Mouse (Mus musculus) kidney, postnatal 0 days (tissue): Measurements from ENCODE around the gene Gipc1. TPM values are rescaled to one million over a fixed set of nuclear protein-coding genes. Genes with fewer than 3 reads are reported as not detected.
A peak's percentile ranks its signal among the peaks of the same experiment; 100 is the strongest.

ENCODE experiments used
- ATAC-seq: fragments of 200-750 bp; cut with Nextera tagmentation; replicated peaks from 2 replicates; pipeline ENCODE4 v1.8.0; 2017; ENCODE audit warnings: low read depth, moderate number of reproducible peaks, moderate TSS enrichment, moderate library complexity; ENCODE audit not compliant: low FRiP score
- DNase-seq: peaks from one replicate; pipeline ENCODE4 v3.0.0-alpha.2; 2016; ENCODE audit warnings: low spot score
- H3K27ac ChIP-seq: fragments of 300-500 bp; sonication (generic); 2 replicates; pipeline ENCODE4 v1.5.1; 2014; ENCODE audit warnings: mild to moderate bottlenecking
- H3K27me3 ChIP-seq: fragments of 300-500 bp; sonication (generic); 2 replicates; pipeline ENCODE4 v1.6.1; 2014; ENCODE audit warnings: low read length, mixed read lengths; ENCODE audit not compliant: insufficient read depth
- H3K36me3 ChIP-seq: fragments of 300-500 bp; sonication (generic); 2 replicates; pipeline ENCODE4 v1.6.1; 2014; ENCODE audit warnings: low read length, mixed read lengths; ENCODE audit not compliant: insufficient read depth
- H3K4me1 ChIP-seq: fragments of 300-500 bp; sonication (generic); replicated peaks from 2 replicates; pipeline ENCODE4 v1.6.1; 2014; ENCODE audit warnings: antibody characterized with exemption, low read length, mixed read lengths; ENCODE audit not compliant: insufficient read depth
- H3K4me2 ChIP-seq: fragments of 300-500 bp; sonication (generic); 2 replicates; pipeline ENCODE4 v1.6.1; 2014; ENCODE audit warnings: mild to moderate bottlenecking, low read length, moderate library complexity, mixed read lengths
- H3K4me3 ChIP-seq: fragments of 300-500 bp; sonication (generic); replicated peaks from 2 replicates; pipeline ENCODE4 v1.5.1; 2014; ENCODE audit warnings: low read depth, low read length
- H3K9ac ChIP-seq: fragments of 300-500 bp; sonication (generic); 2 replicates; pipeline ENCODE4 v1.6.1; 2014; ENCODE audit warnings: low read depth, low read length
- H3K9me3 ChIP-seq: fragments of 300-500 bp; sonication (generic); replicated peaks from 2 replicates; pipeline ENCODE4 v1.6.1; 2016; ENCODE audit warnings: low read length, inconsistent platforms, mixed read lengths
- CTCF ChIP-seq: IDR thresholded peaks from 2 replicates; pipeline ENCODE4 v1.5.1; 2016; ENCODE audit warnings: antibody characterized with exemption, low read depth, mild to moderate bottlenecking, moderate library complexity
- WGBS: fragments of 180-500 bp; shearing (Covaris S2); extraction: QIAGEN DNeasy Blood & Tissue Kit; methylation state at CpG from one replicate; pipeline ENCODE4 v1.1.7; 2014; 5-methylcytosine and 5-hydroxymethylcytosine counted together
- polyA plus RNA-seq: library from polyadenylated mRNA; unstranded; fragments of >200 nt; fragmentation: Nextera tagmentation; extraction: Ambion mirVana; gene quantifications from 2 replicates; pipeline ENCODE4 v1.2.1, GENCODE M21; 2015

Gipc1 gene
- polyA plus RNA-seq, 1 experiment from 2014 or later = 197 TPM

DNA sequence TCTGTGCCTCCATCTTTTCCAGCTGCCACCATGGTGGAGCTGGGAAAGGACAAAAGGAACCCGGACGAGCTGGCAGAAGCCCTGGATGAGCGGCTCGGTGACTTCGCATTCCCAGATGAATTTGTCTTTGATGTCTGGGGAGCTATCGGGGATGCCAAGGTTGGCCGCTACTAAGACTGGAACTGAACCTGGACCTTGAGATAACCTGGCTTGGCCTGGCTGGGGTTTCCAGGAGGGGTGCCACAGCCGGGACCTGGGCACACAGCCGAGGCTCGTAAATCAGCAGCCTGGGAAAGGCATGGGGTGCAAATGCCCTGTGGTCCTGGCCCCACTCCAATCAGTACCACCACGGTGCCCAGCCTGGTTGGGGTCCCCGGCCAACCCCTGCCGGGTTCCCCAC is 11.6 kb downstream of the Gipc1 start:
- no peaks in the 10 kb centered on the region for H3K36me3 ChIP-seq
- no peaks in the 10 kb centered on the region for H3K9me3 ChIP-seq
- ATAC-seq = no peak
- H3K4me2 ChIP-seq = no peak overlapping the region
- H3K4me1 ChIP-seq = peaks cover 60% of the 10 kb centered on the region
- DNase-seq = no peak
- 84% methylated on average over 13 of the region's 13 CpGs for WGBS
- H3K4me3 ChIP-seq = no peak overlapping the region
- TF ChIP-seq CTCF = no peak
- no peak overlapping the region for H3K9ac ChIP-seq
- peak overlapping the region; percentile 81 for H3K27ac ChIP-seq
- H3K27me3 ChIP-seq = no peaks in the 10 kb centered on the region

GRCm38 (mm10) chr8:83664931-83665625 is 12.6 kb downstream of the Gipc1 start:
- Histone ChIP-seq H3K36me3 (peaks cover 8% of the 10 kb centered on the region), H3K27me3 (no peaks in the 10 kb centered on the region), H3K4me1 (peaks cover 60% of the 10 kb centered on the region), H3K27ac (peak overlapping the region; percentile 76), H3K9ac (no peak overlapping the region), H3K4me3 (no peak overlapping the region), H3K9me3 (no peaks in the 10 kb centered on the region), H3K4me2 (no peak overlapping the region)
- DNase-seq (peak; percentile 85), ATAC-seq (no peak)
- TF ChIP-seq CTCF = no peak
- 21% methylated on average over 2 of the region's 2 CpGs for WGBS

- TF ChIP-seq CTCF = 0 out of 2 replicates have a peak, but pooled peaks have one; percentile 8
- H3K27ac ChIP-seq = peak within 1 kb of the TSS; percentile 76
- H3K4me3 ChIP-seq = no peak within 1 kb of the TSS; the same call in 1 of the 2 replicates
- H3K36me3 ChIP-seq = peaks cover 18% of the 10 kb centered on the region
- peak within 1 kb of the TSS; percentile 28 for H3K4me2 ChIP-seq
- H3K9me3 ChIP-seq = no peaks in the 10 kb centered on the region
- peak; percentile 27 for ATAC-seq
- peak within 1 kb of the TSS; percentile 51; the same call in 1 of the 2 replicates for H3K9ac ChIP-seq
- DNase-seq = peak; percentile 62
- 8% methylated on average over 14 of the region's 14 CpGs for WGBS
- no peaks in the 10 kb centered on the region for H3K27me3 ChIP-seq
- H3K4me1 ChIP-seq = peaks cover 50% of the 10 kb centered on the region
Measured at GRCm38 (mm10) chr8:83665969-83666865, 13.7 kb downstream of the Gipc1 start, which contains the start of gene Ptger1. TSS of gene Ptger1 (plus strand) at chr8:83666678.

- ATAC-seq (no peak), DNase-seq (no peak)
- no peak for TF ChIP-seq CTCF
- Histone ChIP-seq H3K36me3 (peaks cover 25% of the 10 kb centered on the region), H3K9ac (peak overlapping the region; percentile 51; the same call in 1 of the 2 replicates), H3K27ac (peak overlapping the region; percentile 76), H3K4me3 (no peak overlapping the region; the same call in 1 of the 2 replicates), H3K27me3 (no peaks in the 10 kb centered on the region), H3K4me2 (peak overlapping the region; percentile 28), H3K4me1 (peaks cover 44% of the 10 kb centered on the region), H3K9me3 (no peaks in the 10 kb centered on the region)
- WGBS = 88% methylated on average over 3 of the region's 3 CpGs
Measured at GRCm38 (mm10) chr8:83666866-83667234, 14.4 kb downstream of the Gipc1 start.

- H3K4me2 ChIP-seq = peak overlapping the region; percentile 28
Measured at GRCm38 (mm10) chr8:83667526-83667925, 15.0 kb downstream of the Gipc1 start.

More at GRCm38 (mm10) chr8:83667526-83667925, 15.0 kb downstream of the Gipc1 start:
- 79% methylated on average over 10 of the region's 10 CpGs for WGBS
- no peak for TF ChIP-seq CTCF
- Histone ChIP-seq H3K27ac (peak overlapping the region; percentile 8; the same call in 1 of the 2 replicates), H3K27me3 (no peaks in the 10 kb centered on the region), H3K9me3 (no peaks in the 10 kb centered on the region), H3K36me3 (peaks cover 31% of the 10 kb centered on the region), H3K4me3 (no peak overlapping the region), H3K4me1 (peaks cover 38% of the 10 kb centered on the region), H3K9ac (no peak overlapping the region)
- DNase-seq (no peak), ATAC-seq (no peak)
